Mouse (Mus musculus): ENCODE results near the gene Nin. TPM values are rescaled to one million over a fixed set of nuclear protein-coding genes. Genes with fewer than 3 reads are reported as not detected.

Gene Nin
- polyA plus RNA-seq, 1 experiment from 2014 or later, result 10.3 TPM

DNA sequence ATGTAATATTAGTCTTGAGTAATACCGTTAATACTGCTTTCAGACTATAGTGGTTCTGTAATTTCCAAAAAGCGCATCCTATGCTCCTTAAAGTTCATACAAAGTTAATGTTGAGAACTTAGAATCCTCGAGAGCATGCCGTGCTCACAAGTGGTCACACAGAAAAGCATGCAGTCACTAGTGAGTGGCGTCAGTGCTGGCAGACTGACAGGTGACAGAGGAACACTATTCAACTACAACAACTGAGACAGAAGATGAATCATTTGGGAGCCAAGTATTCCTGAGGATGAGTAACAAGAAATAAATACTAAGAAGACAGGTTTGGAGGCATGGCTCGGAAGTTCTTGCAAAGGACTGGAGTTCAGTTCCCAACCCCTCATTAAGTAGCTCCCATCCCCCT lies 146.4 kb downstream of the Nin start:
- Histone ChIP-seq H3K4me2 (ENCODE audit: low read depth, low read length) (no peak overlapping the region), H3K27me3 (ENCODE audit: control insufficient read depth, insufficient read depth, low read length) (no peaks in the 10 kb centered on the region), H3K27ac (replicated peaks; ENCODE audit: low read depth, low read length) (no peak overlapping the region), H3K9ac (replicated peaks; ENCODE audit: low read length) (no peak overlapping the region), H3K9me3 (replicated peaks; ENCODE audit: control insufficient read depth, low read length) (no peaks in the 10 kb centered on the region), H3K4me3 (ENCODE audit: low read depth, low read length) (no peak overlapping the region), H3K36me3 (replicated peaks; ENCODE audit: control insufficient read depth, insufficient read depth, low read depth, low read length) (peaks cover 5% of the 10 kb centered on the region), H3K4me1 (ENCODE audit: control insufficient read depth, insufficient read depth, low read length) (no peaks in the 10 kb centered on the region)
- ATAC-seq (replicated peaks; ENCODE audit: insufficient number of reproducible peaks, low FRiP score, low TSS enrichment, low read depth) (no peak), DNase-seq (ENCODE audit: low spot score) (no peak)
- 91% methylated on average over 6 of the region's 6 CpGs for WGBS

DNA sequence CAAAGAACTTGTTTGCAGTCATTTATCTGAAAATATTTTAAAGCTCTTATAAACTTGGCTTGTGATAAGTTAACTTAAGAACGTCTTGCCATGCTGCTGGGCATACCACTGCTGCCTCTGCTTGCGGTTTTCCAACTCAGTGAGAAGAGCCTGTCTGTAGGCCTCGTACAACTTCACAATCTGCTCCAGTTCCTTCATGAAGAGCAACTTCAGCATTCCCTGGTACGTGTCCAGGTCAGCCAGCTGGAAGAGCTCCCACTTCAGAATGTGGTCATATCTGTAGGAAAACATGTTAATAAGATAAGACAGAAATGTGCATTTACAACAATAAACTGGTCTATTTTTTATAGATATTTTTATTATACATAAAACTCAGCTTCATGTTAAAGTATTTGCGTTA lies 147.4 kb downstream of the Nin start:
- Histone ChIP-seq H3K27ac (replicated peaks; ENCODE audit: low read depth, low read length) (no peak overlapping the region), H3K4me1 (ENCODE audit: control insufficient read depth, insufficient read depth, low read length) (no peaks in the 10 kb centered on the region), H3K9ac (replicated peaks; ENCODE audit: low read length) (no peak overlapping the region), H3K4me3 (ENCODE audit: low read depth, low read length) (no peak overlapping the region), H3K27me3 (ENCODE audit: control insufficient read depth, insufficient read depth, low read length) (no peaks in the 10 kb centered on the region), H3K9me3 (replicated peaks; ENCODE audit: control insufficient read depth, low read length) (no peaks in the 10 kb centered on the region), H3K36me3 (replicated peaks; ENCODE audit: control insufficient read depth, insufficient read depth, low read depth, low read length) (peaks cover 5% of the 10 kb centered on the region), H3K4me2 (ENCODE audit: low read depth, low read length) (no peak overlapping the region)
- ATAC-seq (replicated peaks; ENCODE audit: insufficient number of reproducible peaks, low FRiP score, low TSS enrichment, low read depth) (no peak), DNase-seq (ENCODE audit: low spot score) (no peak)
- 91% methylated on average over 5 of the region's 5 CpGs for WGBS

DNA sequence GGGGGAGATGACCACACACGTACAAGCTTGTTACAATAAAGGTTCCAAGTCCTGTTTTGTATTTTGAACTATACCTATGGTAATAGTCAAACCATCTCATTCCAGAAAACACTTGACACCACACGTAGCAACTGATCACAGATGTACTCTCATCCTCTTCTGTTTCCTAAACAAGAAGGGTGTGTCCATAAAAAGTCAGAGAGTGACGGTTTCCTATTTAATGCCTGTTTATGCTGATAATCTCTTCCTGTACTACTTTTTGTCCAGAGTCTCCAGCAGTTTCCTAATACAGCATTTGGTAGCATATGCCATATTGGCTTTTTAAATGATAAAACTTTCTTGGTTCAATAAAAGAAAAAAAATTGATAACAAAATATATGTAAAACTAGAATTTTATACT lies 147.9 kb downstream of the Nin start:
- Histone ChIP-seq H3K9me3 (replicated peaks; ENCODE audit: control insufficient read depth, low read length) (no peaks in the 10 kb centered on the region), H3K27me3 (ENCODE audit: control insufficient read depth, insufficient read depth, low read length) (no peaks in the 10 kb centered on the region), H3K4me1 (ENCODE audit: control insufficient read depth, insufficient read depth, low read length) (no peaks in the 10 kb centered on the region), H3K9ac (replicated peaks; ENCODE audit: low read length) (no peak overlapping the region), H3K4me3 (ENCODE audit: low read depth, low read length) (no peak overlapping the region), H3K27ac (replicated peaks; ENCODE audit: low read depth, low read length) (no peak overlapping the region), H3K36me3 (replicated peaks; ENCODE audit: control insufficient read depth, insufficient read depth, low read depth, low read length) (peaks cover 5% of the 10 kb centered on the region), H3K4me2 (ENCODE audit: low read depth, low read length) (no peak overlapping the region)
- DNase-seq (ENCODE audit: low spot score) (no peak), ATAC-seq (replicated peaks; ENCODE audit: insufficient number of reproducible peaks, low FRiP score, low TSS enrichment, low read depth) (no peak)
- 88% methylated on average over 3 of the region's 3 CpGs for WGBS

DNA sequence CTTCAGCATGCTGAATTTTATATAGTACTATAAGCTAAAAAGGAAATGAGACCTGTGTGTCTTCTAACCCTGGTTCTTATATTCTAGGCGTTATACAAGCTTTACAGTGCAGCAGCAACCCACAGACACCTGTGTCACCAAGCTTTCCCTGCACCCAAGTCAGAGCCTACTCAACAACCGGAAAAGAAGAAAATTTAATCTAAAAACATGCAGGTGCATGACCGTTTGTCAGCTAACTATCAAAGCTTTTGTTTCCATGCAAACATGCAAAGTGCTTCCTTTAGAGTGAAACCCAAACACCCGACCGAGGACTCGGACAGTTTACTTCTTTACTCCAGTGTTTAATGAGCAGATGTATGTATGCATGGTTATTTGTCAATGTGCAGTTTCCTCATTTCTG lies 150.4 kb downstream of the Nin start:
- DNase-seq (ENCODE audit: low spot score) (no peak), ATAC-seq (replicated peaks; ENCODE audit: insufficient number of reproducible peaks, low FRiP score, low TSS enrichment, low read depth) (no peak)
- Histone ChIP-seq H3K27ac (replicated peaks; ENCODE audit: low read depth, low read length) (no peak overlapping the region), H3K4me3 (ENCODE audit: low read depth, low read length) (no peak overlapping the region), H3K27me3 (ENCODE audit: control insufficient read depth, insufficient read depth, low read length) (no peaks in the 10 kb centered on the region), H3K9ac (replicated peaks; ENCODE audit: low read length) (no peak overlapping the region), H3K36me3 (replicated peaks; ENCODE audit: control insufficient read depth, insufficient read depth, low read depth, low read length) (no peaks in the 10 kb centered on the region; the same call in 1 of the 2 replicates), H3K4me1 (ENCODE audit: control insufficient read depth, insufficient read depth, low read length) (no peaks in the 10 kb centered on the region), H3K4me2 (ENCODE audit: low read depth, low read length) (no peak overlapping the region), H3K9me3 (replicated peaks; ENCODE audit: control insufficient read depth, low read length) (no peaks in the 10 kb centered on the region)
- WGBS, result 90% methylated on average over 6 of the region's 6 CpGs

DNA sequence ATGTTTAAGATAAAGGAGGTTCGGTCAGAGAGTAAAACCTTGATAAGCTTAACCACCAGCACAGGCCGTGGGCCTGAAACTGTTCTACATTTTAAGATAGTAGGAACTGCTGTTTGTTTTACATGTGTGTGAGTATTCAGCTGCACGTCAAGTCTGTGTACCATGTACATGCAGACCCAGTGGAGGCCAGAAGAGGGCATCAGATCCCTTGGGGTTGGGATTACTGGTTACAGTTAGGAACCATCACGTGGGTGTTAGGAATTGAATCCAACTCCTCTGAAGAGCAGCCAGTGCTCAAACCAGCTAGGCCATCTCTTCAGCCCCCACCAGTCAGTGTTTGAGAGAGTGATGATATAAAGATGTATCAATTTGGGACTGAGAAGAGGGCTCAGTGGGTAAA lies 151.0 kb downstream of the Nin start:
- Histone ChIP-seq H3K27ac (replicated peaks; ENCODE audit: low read depth, low read length) (no peak overlapping the region), H3K9ac (replicated peaks; ENCODE audit: low read length) (no peak overlapping the region), H3K4me3 (ENCODE audit: low read depth, low read length) (no peak overlapping the region), H3K9me3 (replicated peaks; ENCODE audit: control insufficient read depth, low read length) (no peaks in the 10 kb centered on the region), H3K27me3 (ENCODE audit: control insufficient read depth, insufficient read depth, low read length) (no peaks in the 10 kb centered on the region), H3K4me1 (ENCODE audit: control insufficient read depth, insufficient read depth, low read length) (no peaks in the 10 kb centered on the region), H3K36me3 (replicated peaks; ENCODE audit: control insufficient read depth, insufficient read depth, low read depth, low read length) (no peaks in the 10 kb centered on the region; the same call in 1 of the 2 replicates), H3K4me2 (ENCODE audit: low read depth, low read length) (no peak overlapping the region)
- 62% methylated on average over 4 of the region's 4 CpGs for WGBS
- DNase-seq (ENCODE audit: low spot score) (peak; percentile 55), ATAC-seq (replicated peaks; ENCODE audit: insufficient number of reproducible peaks, low FRiP score, low TSS enrichment, low read depth) (no peak)

Other genes starting within 250 kb of the Nin start
- gene Atl1, start 221.1 kb downstream of the Nin start, polyA plus RNA-seq (2014; fragmentation: Nextera tagmentation; extraction: Ambion mirVana), result 13.3 and 18.9 TPM in 2 replicates
- gene Map4k5, start 220.5 kb downstream of the Nin start, polyA plus RNA-seq (2014; fragmentation: Nextera tagmentation; extraction: Ambion mirVana), result 46.8 and 47.3 TPM in 2 replicates
- 10.4 and 12.5 TPM in 2 replicates for gene Sav1, start 126.7 kb downstream of the Nin start, polyA plus RNA-seq (2014; fragmentation: Nextera tagmentation; extraction: Ambion mirVana)
- 0.32 TPM in 1 of 2 replicates, not detected in the other for gene Abhd12b, start 40.4 kb upstream of the Nin start, polyA plus RNA-seq (2014; fragmentation: Nextera tagmentation; extraction: Ambion mirVana)
- 10.7 and 11.2 TPM in 2 replicates for gene Pygl, start 117.8 kb upstream of the Nin start, polyA plus RNA-seq (2014; fragmentation: Nextera tagmentation; extraction: Ambion mirVana)
- 3.4 and 4.0 TPM in 2 replicates for gene Trim9, start 233.9 kb upstream of the Nin start, polyA plus RNA-seq (2014; fragmentation: Nextera tagmentation; extraction: Ambion mirVana)

Data from embryonic facial prominence, embryonic 11.5 days (tissue).